Mouse (Mus musculus) heart, postnatal 4 days (tissue): ENCODE results near the gene Socs4. TPM values are rescaled to one million over a fixed set of nuclear protein-coding genes. Genes with fewer than 3 reads are reported as not detected.

ENCODE experiments used
- DNase-seq: peaks from one replicate; pipeline ENCODE4 v3.0.0; 2021
- total RNA-seq, 2 experiments: library from RNA; stranded (reverse); gene quantifications; 2 replicates each; pipeline ENCODE4 v1.2.3; 2021

The Socs4 gene
- total RNA-seq = 10 to 100 TPM; 17.6 to 18.2 TPM

DNA sequence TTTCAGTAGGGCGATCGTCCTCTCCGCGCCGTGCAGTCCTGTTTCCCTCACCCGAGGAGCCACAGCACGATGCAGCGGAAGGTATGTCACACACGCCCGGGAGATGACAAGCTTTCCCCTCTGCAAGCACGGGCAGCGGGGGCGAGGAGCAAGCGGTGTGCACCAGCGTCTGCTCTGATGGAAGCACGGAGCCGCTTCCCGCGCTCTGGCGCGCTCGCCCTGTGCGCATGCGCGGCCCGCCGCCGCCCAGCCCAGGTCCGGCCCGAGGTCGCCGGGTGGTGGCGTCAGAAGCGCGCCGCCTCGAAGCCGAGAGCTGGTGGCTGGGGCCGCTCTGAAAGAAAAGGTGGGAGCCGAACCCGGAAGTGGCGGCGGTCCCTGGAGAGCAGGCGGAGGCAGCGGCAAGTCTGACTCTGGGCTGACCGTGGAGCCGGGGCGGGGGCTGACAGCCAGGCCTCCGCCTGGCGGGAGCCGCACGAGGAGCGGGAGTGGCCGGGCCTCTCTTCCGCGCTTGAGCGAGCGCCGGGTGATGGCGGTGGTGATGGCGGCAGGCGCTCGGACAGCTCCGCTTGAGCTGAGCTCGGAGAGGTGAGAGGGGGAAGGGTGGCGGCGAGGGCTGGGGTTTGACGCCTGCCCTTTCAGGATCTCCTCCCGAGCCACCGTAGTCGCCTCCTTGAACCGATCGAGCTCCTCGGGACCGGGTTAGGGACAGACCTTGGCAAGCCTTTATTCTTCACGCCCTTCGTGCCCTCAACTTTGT, at the start of gene Socs4, which contains the start of gene Wdhd1:
TSS of gene Socs4 (plus strand) at position 295 of the 757 bp plus-strand sequence.
TSS of gene Wdhd1 (minus strand) at position 221 of the 757 bp plus-strand sequence.
- DNase-seq = peak; percentile 96

DNA sequence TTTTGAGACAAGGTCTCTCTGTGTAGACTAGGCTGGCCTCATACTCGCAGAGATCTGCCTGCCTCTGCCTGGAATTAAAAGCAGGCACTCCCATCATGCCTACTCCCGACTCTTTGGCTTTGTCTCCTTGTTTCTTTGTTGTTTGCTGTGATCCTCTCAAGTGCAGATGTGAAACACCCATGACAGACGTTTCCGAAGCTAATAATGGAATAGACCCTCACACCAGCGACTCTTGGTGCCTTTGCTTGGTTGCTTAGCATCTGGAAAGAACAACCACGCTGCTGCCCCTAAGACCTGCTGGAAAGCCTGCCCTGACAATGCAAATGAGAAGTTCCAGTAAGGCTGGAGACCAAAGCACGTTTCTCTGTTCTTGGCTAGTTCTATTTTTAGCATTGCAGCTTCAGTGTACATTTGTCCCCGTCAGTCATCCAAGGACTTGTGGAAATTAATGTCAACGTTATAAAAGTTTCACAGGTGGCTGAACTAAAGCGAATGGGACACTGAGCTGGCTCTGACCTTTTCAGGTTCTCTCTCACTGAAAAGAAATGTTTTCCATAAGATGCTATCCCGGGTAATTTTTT, 46.8 kb upstream of the Socs4 start:
- no peak for DNase-seq

DNA sequence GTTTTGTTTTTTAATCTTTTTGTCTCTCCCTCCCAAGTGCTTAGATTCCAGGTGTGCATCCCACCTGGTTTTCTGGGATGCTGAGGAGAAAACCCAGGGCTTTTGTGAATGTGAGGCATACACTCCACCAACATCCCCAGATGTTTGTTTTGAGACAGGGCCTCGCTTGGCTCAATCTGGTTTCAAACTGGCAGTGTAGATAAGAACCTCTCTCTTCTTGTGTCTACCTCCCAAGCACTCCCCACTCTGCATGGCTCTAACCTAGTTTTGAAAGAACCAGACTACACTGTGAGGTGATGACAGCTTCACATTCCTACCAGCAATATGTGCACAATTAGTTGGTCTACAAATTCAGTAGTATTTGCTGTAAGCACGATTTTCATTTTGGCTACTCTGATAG, 43.1 kb upstream of the Socs4 start:
- no peak for DNase-seq

DNA sequence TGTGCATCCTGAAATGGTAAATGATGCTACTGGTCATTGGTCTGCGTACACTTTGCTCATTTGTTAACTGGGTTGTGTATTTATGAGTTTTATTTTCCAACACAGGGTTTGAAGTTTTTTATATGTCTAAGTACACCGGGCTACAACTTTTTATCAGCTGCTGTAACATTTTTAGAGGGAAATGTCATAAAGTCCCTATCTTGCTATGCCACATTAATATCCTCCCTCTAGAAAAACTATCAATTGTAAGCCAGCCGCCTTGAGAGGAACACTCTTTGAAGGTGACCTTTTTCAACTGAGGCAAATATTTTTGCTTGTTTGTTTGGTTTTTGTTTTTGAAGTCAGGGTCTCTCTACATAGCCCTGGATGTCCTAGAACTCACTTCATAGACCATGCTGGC, 42.7 kb upstream of the Socs4 start:
- DNase-seq = no peak

DNA sequence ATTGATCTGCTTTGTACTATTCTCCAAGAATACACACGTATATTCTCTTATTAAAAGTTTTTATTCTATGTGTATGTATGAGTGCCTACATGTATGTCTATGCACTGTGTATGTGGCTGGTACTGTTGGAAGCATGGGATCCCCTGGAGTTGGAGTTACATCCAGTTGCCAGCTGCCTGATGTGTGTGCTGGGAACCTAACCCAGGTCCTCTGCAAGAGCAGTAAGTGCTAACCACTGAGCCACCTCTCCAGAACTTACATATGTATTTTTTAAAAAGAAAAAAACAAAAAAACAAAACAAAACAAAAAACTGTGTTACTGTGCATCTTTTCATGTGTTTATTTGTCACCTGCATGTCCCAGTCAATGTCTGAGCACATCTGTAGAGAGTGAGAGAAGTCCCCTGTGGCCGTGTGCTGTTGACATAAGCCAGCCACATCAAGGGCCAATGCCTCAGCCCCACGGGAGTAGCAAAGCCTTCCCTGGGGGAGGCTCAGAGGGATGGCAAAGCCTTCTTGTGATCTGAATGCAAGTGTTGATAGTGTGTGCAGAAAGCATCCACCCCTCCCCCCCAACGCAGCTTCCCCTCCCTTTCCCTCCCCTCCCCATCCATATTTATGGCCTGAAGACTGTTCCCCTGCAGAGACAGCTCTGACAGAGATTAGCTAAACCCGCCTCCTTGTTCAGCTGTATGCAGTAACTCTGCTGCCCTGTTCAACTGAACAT, 42.0 kb upstream of the Socs4 start:
- no peak for DNase-seq

DNA sequence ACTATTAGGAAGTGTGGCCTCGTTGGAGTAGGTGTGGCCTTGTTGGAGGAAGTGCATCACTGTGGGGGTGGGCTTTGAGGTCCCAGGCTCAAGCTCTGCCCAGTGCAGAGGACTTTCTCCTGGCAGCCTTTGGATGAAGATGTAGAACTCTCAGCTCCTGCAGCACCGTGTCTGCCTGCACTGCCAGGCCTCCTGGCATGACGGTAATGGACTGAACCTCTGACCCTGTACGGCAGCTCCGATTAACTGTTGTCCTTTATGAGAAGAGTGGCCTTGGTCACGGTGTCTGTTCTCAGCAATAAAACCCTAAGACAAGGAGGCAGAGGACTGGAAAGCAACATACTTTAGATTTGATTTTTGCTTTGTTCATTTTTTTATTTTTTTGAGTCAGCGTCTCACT, 40.2 kb upstream of the Socs4 start:
- no peak for DNase-seq

DNA sequence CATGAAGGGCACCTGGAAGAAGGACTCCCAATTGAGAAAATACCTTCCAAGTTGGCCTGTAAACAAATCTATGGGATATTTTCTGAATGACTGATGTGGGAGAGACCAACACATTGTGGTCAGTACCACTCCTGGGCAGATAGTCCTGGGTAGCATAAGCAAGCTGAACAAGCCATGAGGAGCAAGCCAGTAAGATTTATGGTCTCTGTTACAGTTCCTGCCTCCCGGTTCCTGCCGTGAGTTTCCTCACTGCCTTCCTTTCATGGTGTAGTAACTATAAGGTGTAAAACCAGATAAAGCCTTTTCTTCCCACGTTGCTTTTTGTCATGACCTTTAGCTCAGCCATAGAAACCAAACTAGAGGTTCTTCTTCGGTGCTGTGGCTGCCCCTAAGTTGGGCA, 39.4 kb upstream of the Socs4 start:
- DNase-seq = no peak

DNA sequence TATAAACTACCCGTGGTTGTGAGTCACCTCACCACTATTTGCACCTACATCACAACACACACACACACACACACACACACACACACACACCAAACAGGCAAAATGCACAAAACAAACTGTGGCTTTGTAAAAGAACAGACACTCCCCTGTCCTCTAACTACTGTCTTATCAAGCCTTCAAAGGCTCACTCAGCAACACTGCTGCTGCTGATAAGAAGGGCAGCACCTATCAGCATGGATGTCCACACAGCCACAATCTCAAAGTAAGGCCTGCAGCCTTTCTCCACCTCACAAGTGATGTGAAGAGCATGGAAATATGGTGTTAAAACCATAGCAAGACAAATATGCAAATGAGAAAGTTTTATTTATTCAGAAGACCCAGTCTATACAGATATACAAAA, 36.1 kb upstream of the Socs4 start:
- no peak for DNase-seq

DNA sequence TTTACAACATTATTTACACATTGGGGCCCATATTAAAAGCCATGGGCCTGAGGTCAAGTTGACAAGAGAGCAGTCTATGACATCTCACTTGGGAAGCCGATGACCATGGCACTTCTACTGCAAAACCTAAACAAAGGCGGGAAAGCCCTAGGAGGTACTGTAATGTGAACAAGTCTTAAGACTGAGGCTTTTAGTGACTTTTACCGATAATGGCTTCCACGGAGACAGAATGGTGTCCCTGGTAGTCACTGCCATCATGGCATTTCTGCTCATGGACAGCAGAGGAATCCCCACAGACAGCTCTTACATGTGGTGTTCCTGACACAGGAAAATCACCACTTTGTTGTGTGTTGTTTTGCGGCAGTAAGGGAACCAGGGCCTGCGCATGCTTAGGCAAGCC, 35.7 kb upstream of the Socs4 start:
- DNase-seq = no peak

DNA sequence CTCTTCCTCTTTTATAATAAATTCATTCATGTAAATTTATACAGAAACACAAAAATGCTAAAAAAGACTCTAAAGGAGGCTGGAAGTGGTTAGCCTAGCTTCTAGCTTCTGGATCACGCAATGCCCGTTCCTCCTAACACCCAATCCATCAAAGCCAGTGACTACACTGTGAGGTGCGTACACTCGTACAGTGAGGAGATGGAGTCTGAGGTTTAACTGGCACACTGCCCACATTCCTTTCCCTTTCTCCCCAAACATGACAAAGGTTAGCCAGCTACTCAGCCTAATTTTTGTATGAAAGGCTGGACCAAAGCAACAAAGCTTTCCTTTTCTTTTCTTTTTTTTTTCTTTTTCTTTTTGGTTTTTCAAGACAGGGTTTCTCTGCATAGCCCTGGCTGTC, 34.0 kb upstream of the Socs4 start:
- no peak for DNase-seq

DNA sequence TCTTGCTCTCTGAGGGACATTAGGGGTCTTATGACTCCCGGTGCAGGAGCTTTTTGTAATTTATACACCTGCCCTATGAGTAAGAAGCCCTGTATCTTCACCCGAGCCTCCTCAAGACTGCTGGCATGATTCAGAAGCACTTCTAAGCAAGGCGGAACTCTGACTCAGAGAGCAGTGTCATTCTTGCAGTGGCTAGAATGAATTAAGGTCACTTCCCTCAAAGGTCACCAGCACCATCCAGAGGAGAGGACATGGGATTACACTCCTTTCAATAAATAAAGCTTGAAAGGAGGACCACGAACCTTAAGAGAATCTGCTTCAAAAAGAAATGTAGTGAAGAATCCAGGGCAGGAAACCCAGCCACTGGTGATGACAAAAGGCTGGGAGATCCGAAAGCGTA, 26.9 kb upstream of the Socs4 start:
- peak; percentile 7 for DNase-seq

DNA sequence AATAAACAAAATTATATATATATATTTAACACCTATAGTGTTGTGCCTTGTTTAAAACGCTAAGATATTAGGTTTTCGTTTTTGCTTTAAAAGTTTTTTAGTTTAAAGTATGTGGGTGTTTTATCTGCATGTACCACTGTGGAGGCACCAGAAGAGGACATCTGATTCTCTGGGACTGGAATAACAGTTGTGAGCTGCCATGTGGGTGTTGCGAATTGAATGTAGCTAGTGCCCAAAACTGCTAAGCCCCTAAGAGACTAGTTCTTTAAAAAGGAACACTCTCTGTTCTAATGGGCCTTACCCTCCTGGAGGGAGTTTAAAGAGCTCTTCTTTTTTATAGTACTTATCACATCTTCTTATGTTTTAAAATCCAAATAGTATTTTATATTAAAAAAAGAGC, 11.9 kb upstream of the Socs4 start:
- no peak for DNase-seq

DNA sequence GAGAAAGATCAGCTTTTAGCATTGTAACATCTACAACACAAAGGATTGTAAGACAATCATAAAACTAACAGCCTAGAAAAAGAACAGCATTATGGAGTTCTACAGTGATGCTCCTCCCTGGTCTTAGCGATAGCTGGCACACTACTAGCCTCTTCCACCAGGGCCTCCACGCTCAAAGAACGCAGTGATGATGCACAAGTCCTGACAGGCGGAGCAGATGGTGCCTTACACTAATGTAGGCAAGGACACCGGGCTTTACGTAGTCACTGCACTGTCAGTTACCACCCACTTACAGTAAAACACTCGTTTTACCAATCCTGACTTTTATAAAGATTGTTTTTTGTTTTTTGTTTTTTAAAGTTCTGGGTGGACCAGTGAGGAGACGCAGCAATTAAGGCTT, 10.9 kb upstream of the Socs4 start:
- DNase-seq = no peak

DNA sequence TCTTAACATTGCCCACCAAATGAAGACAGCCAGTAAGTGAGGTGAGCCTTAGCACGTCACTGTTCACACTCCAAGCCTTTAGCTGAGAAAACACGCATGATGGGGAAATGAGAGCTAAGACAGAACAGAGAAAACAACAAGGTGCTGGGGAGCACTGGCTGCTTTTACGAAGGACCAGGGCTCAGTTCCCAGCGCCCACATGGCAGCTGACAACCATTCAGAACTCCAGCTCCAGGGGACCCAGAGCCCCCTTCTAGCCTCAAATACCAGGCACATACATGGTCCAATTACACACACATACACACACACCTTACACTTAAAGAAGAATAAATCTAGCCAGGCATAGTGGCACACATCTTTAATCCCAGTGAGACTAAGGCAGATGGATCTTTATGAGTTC, 7.7 kb upstream of the Socs4 start:
- no peak for DNase-seq

DNA sequence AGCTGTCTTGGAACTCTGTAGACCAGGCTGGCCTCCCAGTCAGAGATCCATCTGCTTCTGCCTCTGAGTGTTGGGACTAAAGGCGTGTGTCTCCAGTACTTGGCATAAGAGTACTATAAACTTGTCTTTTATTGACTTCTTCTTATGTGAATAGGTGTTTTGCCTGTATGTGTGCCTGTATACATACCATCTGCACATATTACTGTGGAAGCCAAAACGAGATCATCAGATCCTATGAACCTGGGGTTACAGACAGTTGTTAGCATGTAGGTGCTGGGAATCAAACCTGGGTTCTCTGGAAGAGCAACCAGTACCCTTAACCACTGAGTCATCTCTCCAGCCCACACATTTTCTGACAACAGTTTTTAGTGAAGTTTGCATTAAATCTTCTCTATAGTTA, 7.0 kb upstream of the Socs4 start:
- DNase-seq = no peak

DNA sequence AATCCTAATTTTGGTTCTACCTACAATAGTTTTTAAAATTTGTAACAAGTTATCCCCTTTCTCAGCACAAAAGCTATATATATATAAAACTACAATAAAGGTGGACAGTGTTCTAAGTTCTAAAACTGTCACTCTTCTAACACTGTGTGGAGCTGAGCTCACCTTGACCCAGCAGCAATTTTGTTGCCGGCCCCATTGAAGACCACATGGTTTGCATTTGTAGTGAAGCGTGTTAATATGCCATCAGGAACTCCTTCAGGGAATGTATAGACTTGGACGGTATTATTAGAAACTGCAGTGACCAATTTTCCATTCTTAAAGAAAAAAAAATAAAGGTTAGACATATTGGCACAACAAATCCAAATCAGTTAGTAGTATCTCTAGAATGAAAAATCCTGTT, 3.0 kb upstream of the Socs4 start:
- no peak for DNase-seq

DNA sequence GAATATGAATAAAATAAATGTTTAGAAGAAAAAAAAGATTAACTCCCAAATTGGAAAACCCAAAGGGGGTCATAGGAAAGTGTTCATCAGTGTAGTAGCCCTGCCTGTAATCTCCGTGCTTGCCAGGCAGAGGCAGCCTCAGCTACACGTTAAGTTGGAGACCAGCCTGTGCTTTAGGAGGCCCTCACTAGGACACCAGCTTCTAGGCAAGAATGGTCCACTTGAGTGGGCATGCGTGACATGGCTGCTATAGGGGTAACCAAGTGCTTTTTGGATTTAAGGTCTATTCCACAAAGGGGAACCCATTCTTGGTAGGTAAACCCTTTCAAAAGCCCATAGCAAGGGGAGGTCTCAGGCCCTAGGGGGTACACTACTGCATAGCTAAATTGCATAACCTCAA, 1.3 kb upstream of the Socs4 start:
- no peak for DNase-seq

DNA sequence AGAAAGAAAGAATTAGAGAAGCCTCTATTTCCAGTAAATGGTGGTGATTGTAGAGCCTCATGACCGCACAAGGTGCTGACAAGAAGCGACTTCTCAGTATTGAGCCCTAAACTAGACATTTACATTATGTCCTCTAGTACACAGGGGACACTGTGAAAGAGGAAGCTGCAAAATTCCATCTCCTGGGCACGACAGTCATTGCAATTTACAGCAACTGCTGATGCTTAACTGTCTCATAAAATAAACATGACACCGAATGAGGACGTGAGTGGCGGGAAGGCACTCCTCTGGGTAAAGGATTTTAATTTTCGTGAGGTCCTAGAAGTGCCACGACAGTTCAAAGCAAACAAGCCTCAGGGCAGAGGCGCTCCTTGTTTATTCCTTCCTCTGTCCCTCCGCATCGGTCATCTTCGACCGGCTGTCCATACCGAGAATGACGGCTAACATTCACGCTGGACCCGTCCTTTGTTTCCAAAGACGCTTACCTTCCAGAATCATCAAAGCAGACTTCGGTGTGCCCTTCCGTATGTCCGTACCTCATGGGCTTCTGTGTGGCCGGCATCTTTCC, 611 bp upstream of the Socs4 start:
- DNase-seq = no peak

DNA sequence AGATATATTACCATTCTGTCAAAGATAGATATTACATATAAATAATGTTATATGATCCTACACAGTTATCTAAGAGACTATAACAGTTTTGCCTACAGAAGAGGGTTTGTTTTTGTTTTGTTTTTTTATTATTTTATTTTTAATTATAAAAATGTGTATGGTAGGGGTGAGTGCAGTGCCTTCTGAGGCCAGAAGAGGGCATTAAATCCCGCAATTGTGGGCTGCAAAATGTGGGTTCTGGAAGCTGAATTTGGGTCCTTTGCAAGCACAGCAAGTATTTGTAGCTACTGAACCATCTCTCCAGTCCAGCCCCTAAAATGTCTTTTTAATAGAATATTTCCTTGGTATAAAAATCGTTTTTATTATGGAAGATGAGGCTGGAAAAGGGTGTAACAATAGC, 2.3 kb downstream of the Socs4 start:
- DNase-seq = no peak

DNA sequence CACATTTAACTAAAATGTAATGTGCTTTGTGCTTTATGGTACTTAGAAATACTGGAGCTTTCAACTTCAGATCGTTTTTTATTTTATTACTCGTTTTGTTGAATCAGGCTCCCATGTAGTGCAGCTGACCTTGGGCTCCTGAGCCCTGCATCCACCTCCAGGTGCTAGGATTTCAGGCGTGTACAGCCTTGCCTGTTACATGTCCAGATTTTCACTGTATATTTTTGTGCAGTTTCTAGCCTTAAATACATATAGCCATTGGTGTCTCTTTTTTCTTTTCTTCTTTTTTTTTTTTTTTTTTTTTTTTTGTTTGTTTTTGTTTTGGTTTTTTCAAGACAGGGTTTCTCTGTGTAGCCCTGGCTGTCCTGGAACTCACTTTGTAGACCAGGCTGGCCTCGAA, 4.8 kb downstream of the Socs4 start:
- DNase-seq = no peak

DNA sequence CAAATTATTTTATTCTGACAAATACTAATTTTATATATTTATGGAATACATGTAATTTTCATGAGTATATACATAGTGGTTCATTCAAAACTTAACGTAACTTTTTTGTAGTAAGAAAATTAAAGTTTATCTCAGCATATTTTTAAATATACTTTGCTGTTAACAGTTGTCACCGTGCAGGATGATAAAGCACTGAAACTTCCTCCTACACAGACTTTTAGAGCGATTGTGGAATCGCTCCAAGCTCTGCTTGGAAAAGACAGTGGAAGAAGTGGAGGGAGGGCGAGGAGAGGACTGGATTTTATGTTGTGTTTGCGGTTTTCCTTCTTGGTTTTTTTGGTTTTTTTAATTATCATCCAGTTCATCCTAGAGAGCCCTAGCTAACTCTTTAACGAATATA, 6.8 kb downstream of the Socs4 start:
- DNase-seq = no peak

DNA sequence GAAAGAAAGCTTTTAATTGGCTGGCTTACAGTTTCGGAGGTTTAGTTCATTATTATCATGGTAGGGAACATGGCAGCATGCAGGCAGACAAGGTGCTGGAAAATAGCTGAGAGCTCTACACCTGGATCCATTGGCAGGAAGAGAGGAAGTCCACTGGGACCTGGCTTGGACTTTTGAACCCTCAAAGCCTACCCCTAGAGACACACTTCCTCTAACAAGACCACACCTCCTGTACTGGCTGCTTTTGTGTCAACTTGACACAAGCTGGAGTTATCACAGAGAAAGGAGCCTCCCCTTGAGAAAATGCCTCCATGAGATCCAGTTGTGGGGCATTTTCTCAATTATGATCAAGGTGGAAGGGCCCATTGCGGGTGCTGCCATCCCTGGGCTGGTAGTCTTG, 8.5 kb downstream of the Socs4 start:
- DNase-seq = no peak

DNA sequence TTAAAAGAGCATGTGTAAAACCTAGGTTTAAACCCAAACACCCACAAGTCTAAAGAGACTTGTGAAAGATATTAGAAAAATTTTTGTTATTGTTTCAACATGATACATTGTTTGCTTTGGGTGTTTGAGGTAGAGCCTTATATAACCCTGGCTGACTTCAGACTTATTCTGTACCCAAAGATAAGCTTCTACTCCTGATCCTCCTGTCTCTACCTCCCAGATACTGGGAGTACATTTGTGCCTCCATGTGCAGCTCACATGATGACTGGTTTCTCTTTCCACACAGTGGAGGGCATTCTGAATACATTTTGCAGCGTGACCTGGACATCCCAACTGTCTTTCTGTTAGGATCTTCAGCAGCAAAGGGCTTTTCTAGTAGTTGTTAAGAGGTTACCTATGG, 9.5 kb downstream of the Socs4 start:
- DNase-seq = no peak

DNA sequence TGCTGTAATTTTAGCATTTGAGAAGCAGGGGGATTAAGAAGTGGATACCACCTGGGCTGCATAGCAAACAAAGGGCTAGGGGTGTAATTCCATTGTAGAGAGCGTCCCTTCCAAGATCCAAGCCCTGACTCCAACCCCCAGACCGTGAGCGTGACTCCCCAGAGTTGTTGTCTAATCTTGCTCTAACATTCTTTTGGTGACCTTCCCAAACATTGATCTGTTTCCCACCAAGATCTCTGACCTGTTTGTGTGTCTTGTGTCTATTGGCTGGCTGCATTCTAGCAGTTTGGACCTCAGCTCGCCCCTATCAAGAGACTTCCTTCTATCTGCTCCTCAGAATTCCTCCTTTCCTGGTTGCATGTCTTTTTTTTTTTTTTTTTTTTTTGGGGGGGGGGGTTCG, 10.3 kb downstream of the Socs4 start:
- no peak for DNase-seq
